Mouse (Mus musculus): ENCODE data around the gene Mrpl28.
A peak's percentile ranks its signal among the peaks of the same experiment; 100 is the strongest.
"Not testable (repeated sequence)": the region's sequence is repeated elsewhere in the genome, so short reads cannot be mapped to it uniquely, and the experiment has no call there.

Gene Mrpl28

DNA sequence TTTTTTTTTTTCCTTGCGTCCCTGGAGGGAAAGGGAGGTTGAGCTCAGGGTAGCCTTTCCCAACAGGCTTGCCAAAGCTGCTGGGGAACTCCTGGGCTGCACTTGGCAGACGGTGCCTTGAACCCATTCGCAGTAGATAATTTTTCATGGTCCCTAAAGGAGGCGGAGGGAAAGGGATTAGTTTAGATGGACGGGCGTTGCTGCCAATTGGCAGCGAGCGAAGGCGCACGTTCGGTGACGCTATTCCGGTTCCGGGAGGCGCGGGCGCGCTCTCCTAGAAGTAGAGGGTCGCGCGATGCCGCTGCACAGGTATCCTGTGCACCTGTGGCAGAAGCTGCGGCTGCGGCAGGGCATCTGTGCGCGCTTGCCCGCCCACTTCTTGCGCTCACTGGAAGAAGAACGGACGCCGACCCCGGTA is at the start of gene Mrpl28:
Gene Mrpl28, plus strand, starts transcription at position 234 of the 418 bp plus-strand sequence.
- DNase-seq, result peak; percentile 99

DNA sequence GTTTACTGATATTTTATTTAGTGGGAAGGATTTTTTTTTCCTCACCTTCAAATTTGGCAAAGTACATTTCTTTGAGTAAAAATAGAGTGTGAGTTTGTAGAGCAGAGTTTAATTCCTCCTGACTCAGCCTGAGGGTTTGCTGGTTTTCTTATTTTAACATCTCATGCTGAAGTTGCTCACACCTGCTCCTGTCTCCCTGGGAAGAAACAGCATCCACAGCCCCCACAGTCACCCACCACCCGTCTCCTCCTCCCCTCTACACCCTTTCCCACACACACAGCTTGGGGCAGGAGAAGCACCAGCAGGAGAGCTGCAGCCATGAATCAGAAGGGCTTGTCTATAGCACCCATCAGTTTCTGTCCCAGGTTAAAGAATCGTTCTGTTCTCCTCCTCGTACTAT is 48.1 kb upstream of the Mrpl28 start:
- DNase-seq, result no peak

- no peak for DNase-seq
Measured at GRCm38 (mm10) chr17:26078851-26079250, 44.4 kb upstream of the Mrpl28 start.

GRCm38 (mm10) chr17:26080867-26081266 is 42.4 kb upstream of the Mrpl28 start:
- no peak for DNase-seq

DNA sequence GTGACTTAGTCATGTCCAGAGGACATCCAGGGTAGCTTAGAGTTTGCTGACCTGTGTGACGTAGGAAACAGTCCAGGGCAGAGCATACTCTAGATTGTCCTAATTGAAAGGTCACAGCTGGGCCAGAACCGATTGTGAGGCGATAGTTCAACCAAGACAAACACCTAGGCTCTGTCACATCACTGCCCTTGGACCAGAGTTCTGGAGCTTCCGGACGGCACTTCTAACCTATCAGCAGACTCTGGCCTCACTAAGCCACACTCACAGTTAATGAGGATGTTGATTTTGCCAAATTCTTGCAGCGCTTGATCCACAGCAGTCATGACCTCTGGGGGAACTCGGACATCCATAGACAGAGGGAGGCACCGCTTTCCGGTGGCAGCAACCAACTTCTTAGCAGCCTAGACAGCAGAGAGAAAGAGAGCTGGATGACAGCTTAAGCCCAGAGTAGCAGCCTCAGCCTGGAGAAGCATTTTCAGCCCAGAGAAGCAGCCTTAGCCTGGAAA is 36.2 kb upstream of the Mrpl28 start:
- no peak for DNase-seq

DNA sequence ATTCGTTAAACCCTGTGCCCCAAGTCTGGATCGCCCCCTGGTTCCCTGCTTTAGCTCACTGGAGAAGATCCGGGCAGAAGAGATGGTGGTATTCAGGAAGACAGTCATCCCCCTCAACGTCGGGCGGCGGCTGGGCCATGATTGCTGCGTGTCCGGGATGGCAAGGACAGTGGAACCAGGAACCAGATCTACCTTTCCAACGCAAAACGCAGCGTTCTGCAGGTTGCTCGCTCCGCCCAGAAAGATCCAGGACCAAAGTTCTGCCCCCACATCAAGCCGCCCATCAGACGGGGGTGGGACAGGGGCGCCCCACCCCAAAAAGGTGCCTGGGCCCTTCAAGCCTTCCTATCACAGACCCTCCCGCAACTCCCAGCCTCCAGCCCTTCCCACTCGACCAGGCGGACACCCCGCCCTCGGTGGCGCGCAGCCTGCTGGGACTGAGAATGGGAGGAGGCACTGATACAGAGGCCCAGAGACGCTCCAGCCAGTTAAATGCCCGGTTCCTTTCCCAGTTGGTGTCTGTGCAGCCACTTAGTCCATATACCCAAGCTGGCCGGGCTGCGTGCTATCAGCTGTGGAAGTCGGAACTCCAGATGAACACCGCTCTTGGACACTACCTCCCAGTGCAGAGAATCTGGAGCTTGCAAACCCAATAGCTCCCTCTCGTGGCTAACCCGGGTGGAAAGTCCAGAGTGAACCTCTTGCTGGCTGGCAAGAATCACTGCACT is 33.2 kb upstream of the Mrpl28 start, which contains the start of gene Decr2:
Gene Decr2, minus strand, starts transcription at position 433 of the 728 bp plus-strand sequence.
- DNase-seq, result peak; percentile 99

DNA sequence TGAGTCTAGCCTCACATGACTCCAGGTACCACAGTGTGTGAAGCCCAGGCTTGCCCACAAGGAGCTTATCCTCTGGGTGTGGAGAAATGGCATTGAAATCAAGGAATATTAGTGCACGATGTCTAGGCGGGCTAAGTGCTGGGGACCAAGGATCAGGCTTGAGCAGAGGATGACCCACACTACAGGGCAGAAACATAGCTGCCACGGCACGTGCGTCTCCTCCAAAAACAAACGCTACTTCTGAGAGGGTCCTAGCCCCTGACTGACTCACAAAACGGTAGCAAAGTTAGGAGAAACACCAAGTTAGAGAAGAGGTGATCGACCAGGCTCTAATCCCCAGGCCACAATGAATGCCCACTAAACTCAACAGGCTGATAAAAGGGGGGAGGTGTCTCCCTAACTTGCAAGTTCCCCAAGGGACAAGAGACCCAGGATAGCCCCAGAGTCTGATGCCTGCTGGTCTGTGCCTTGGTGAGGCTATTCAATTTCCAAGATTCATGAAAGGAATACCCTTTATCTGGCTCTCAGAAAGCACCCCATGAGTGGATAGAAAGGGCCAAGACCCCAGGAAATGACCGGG is 28.7 kb upstream of the Mrpl28 start:
- DNase-seq, result no peak

DNA sequence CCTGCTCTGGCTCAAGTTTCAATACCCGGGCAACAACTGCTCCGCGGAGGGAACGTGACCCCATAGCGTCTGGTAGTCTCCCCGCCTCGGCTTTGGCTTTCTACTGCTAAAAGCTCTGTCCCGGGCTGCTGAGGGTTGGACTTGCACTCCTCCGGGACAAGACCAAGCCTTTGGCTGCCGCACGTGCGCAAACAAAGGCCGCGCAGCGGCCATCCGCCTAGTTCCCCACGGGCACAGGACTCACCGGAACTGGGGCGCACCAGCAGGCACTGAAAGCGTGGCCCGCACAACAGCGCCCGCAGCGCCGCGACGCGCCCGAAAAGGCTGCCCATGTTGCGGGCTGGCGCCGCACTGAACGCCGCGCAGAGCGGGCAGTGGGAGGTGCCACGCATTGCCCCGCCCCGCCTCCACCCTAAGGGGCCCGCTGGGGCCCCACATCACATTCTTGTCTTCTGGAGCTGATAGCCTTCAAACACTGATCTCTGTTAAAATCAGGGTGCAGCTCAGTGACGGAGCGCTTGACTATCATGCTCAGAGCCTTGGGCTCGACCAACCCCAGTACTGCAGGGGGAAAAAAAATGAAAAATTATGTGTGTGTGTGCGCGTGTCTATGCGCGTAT is 28.1 kb upstream of the Mrpl28 start, which contains the start of gene Nme4:
Gene Nme4, minus strand, starts transcription at position 482 of the 620 bp plus-strand sequence.
- peak; percentile 94 for DNase-seq

DNA sequence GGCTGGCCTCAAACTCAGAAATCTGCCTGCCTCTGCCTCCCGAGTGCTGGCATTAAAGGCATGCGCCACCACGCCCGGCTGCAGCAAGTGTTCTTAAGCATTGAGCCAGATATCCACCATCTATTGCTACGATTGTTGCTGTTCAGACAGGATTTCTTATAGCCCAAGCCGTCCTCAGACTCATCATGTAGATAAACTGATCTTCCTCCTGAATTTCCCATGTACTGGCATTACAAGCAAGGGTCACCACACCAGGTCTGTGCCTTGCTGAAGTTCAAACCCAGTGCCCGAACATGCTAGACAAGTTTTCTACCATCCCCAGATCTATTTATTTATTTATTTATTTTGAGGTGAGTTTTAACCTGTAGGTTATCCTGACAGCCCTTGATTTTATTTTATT is 24.8 kb upstream of the Mrpl28 start:
- DNase-seq, result peak; percentile 87

GRCm38 (mm10) chr17:26099316-26099715 is 24.0 kb upstream of the Mrpl28 start:
- peak; percentile 89 for DNase-seq

DNA sequence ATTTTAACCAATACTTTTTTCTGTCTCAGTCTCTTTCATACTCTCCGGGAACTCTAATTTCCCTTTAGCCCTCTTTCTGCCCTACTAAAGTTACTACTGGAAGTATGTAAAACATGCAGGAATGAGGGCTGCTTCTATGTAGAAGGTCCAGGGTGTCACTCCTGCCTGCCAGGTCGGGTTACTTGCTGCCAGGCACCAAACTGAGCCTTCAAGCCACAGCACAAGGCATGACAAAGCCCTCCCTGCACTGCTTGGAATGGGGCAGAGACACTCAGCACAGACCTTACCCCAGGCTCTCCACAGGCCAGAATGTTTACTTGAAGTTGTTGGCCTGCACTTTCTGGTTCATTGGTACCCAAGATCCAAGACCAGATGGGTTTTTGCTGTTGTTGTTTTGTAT is 23.1 kb upstream of the Mrpl28 start:
- DNase-seq, result peak; percentile 87

DNA sequence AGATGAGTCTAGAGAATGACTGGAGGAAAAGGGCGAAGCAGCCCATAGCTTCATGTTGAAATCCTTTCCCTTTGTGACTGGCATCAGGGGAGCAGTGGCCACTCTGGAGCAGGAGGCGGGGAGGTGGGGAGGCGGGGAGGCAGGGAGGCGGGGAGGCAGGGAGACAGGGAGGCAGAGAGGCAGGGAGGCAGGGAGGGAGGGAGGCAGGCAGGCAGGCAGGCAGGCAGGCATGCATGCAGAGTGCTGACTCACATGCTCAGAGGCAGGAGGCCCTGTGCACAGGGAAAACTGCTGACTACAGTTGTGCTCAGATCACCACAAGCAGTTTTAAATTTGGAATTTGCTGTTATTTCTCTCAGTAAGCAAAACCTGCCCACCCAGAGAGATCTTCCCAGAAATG is 21.8 kb upstream of the Mrpl28 start:
- peak; percentile 96 for DNase-seq

GRCm38 (mm10) chr17:26105619-26106018 is 17.7 kb upstream of the Mrpl28 start:
- DNase-seq, result no peak

DNA sequence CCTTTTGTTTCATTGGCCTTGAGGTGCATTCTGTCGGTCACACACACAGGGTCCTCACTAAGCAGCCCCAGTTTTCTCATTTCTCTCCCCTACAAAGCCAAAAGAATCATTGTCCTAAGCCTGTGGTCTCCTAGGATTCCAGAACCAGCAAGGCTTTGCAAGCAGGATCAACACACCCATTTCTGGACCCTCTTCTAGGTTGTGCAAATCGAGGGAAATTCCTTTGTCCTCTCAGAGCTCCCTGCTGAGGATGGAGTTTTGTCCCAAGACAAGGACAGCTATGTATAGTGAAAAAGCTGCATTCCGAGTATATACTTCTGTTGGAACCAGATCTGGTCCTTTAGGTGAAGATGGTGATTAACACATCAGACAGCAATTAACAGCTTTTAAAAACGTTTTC is 13.1 kb upstream of the Mrpl28 start:
- no peak for DNase-seq

DNA sequence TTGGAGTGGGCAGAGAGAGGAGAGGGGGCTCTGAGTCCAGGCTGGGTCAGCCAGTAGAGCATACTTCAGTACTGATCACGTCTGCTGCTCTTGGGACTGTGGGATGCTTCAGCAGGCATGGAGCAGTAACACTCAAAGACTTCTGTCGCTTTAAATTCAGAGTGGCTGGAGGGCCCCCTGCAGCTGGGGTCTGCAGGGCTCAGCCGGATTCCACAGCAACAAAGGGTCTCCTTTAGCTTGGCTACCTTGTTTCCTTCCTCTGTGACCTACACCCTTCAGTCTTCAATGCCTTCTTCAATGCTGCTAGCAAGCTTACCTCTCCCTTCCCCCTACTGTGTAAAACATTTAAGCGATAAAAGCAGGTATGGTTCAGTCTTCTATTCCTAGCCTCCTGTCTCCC is 12.3 kb upstream of the Mrpl28 start:
- no peak for DNase-seq

- peak; percentile 75 for DNase-seq
Measured at GRCm38 (mm10) chr17:26111722-26112121, 11.6 kb upstream of the Mrpl28 start.

GRCm38 (mm10) chr17:26112751-26113150 is 10.5 kb upstream of the Mrpl28 start:
- no peak for DNase-seq

DNA sequence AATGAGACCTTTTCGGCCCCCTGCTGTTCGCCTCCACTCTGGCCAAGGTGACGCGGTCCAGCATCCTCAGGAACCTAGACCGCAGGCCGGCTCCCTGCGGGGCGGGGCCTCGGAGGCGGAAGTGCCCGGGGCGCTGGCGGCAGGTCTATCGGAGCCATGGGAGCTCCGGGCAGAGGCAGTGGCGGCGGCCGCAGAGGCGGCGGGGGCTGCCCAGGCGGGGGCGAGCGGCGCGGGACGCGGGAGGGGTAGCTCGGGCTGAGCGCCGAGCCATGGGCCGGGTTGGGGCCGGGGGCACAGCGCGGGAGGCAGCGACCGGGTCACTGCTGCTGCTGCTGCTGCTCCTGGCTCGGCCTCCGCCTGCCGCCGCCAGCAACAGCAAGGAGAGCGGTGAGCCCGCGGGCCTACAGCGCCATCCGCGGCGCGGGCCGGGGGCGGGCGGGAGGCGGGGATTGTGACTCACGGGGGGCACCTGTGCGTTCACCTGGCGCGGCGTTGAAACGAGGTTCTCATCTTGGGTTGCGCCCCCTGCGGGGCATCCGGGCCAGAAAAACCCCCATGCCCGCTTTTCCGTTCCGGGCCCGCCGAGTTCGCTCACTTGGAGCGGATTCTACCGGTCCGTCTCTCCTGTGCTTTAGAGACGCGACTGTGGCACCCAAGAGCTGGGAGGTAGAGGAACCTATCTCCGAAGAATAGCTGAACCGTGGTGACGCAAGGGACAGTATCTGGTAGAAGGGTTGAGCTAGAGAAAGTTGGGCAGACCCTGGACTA is 9.9 kb upstream of the Mrpl28 start, which contains the start of gene Tmem8:
Gene Tmem8, plus strand, starts transcription at position 119 of the 768 bp plus-strand sequence.
- DNase-seq, result peak; percentile 97

- no peak for DNase-seq
Measured at GRCm38 (mm10) chr17:26114061-26114460, 9.2 kb upstream of the Mrpl28 start.

GRCm38 (mm10) chr17:26114461-26114860 is 8.8 kb upstream of the Mrpl28 start:
- not testable (repeated sequence) for DNase-seq

DNA sequence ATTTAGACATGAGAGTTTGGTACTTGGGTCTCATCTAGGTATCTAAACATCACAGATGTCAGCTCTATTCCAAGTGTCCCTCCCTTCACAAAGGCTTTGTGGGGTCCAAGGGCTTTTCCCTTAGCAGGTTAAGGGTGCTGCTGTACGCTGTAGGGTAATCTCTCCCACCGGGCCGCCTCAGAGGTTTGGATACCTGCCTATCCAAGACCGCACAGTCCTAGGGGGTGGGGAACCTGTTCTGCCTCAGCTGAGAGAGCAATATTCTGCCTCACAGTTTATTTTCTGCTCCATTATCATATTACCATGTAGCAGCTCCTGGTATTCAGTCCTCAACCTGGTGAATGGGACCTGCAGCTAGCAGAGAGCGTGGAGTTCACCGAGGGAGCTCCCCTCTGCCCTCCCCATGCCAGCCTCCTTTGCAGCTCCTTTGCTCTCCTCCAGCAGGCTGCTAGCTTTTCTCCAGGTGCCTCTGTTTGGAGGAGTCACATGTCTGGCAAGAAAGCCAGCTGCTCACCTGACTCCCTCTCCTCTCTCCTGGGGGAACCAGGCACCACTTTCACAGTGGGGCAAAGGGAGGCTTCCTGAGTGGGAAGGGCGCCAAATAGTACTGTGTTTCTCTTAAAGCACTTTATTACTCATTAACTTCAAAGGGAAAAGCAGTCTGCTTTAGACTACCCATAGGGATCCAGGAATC is 7.9 kb upstream of the Mrpl28 start:
- DNase-seq, result peak; percentile 68

- DNase-seq, result no peak
Measured at GRCm38 (mm10) chr17:26115956-26116487, 7.3 kb upstream of the Mrpl28 start.

All from heart, adult 11 months (tissue).